Mouse (Mus musculus): ENCODE data around the gene Emx1. TPM values are rescaled to one million over a fixed set of nuclear protein-coding genes. Genes with fewer than 3 reads are reported as not detected.
"Not testable (repeated sequence)": the region's sequence is repeated elsewhere in the genome, so short reads cannot be mapped to it uniquely, and the experiment has no call there.

Gene Emx1
- 0.68 and 1.8 TPM in 2 replicates for polyA plus RNA-seq (2016; fragmentation: Nextera tagmentation; extraction: Ambion mirVana)

DNA sequence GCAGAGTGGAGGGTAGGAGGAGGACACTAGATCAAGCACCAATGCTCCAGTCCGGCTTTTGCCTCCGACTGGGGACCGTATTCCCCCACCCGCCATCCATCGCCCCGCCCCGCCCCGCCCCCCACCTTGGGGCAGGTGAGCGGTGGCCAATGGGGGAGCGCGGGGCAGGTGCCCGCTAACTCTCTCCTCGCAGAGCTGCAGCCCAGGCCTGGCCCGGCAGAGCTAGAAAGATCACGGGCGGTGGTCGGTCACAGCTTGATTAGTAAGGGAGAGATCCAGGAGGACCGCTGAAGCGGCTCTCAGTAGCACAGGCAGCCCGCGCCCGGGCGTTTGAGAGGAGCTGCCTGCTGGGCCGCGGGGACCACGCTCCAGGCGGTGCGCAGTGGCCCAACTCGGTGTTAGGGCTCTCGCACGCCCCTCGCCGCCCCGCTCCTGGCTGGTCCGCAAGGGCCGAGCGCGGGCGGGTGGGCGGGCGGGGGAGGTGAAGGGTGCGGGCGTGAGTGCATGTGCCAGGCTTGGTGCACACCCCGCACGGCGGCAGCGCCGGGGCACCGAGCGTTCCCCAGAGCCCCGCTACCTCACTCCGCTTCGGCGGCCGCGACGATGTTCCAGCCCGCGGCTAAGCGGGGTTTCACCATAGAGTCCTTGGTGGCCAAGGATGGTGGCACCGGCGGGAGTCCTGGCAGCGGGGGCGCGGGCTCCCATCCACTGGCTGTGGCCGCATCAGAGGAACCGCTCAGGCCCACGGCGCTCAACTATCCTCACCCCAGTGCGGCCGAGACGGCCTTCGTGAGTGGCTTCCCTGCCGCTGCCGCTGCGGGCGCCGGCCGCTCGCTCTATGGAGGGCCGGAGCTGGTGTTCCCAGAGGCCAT lies at the start of gene Emx1:
Emx1 (plus strand) TSS at position 99 of the 872 bp plus-strand sequence.
- Histone ChIP-seq H3K27me3 (peaks cover 74% of the 10 kb centered on the region), H3K9me3 (no peaks in the 10 kb centered on the region), H3K36me3 (no peaks in the 10 kb centered on the region), H3K4me3 (peak within 1 kb of the TSS; percentile 40), H3K4me2 (replicated peaks) (peak within 1 kb of the TSS; percentile 79), H3K4me1 (peaks cover 24% of the 10 kb centered on the region), H3K27ac (no peak within 1 kb of the TSS), H3K9ac (peak within 1 kb of the TSS; percentile 38)
- under 1% methylated on average over 58 of the region's 81 CpGs for WGBS
- peak; percentile 31 for ATAC-seq (ENCODE audit: insufficient number of reproducible peaks, insufficient read depth, low FRiP score, low TSS enrichment)

DNA sequence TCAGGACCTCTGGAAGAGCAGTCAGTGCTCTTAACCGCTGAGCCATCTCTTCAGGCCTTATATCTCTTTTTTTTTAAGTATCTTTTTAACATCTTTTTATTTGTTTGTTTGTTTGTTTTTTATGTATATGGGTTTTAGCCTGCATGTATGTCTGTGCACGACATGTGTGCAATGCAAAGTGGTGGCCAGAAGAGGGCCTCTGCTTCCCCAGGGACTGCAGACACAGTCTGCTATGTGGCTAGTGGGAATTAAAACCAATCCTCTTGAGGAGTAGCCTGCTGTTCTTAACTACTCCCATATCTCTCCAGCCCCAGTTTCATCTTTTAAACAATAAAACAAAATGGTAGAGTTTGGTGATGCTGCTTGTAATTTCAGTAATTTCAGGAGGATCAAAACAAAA lies 47.7 kb upstream of the Emx1 start:
- WGBS: 88% methylated on average over 2 of the region's 2 CpGs
- Histone ChIP-seq H3K27me3 (no peaks in the 10 kb centered on the region), H3K4me1 (0 out of 2 replicates have a peak, but pooled peaks cover 3% of the 10 kb centered on the region), H3K4me3 (no peak overlapping the region), H3K4me2 (replicated peaks) (no peak overlapping the region), H3K36me3 (peaks cover 3% of the 10 kb centered on the region; the same call in 1 of the 2 replicates), H3K9me3 (no peaks in the 10 kb centered on the region), H3K27ac (no peak overlapping the region), H3K9ac (no peak overlapping the region)
- ATAC-seq (ENCODE audit: insufficient number of reproducible peaks, insufficient read depth, low FRiP score, low TSS enrichment): no peak

GRCm38 (mm10) chr6:85141013-85141412 lies 46.2 kb upstream of the Emx1 start:
- 12% methylated on average over 7 of the region's 7 CpGs for WGBS
- H3K4me1 ChIP-seq; H3K9ac ChIP-seq; ATAC-seq (ENCODE audit: insufficient number of reproducible peaks, insufficient read depth, low FRiP score, low TSS enrichment); H3K4me3 ChIP-seq; H3K4me2 ChIP-seq (replicated peaks); H3K27me3 ChIP-seq; H3K9me3 ChIP-seq; H3K27ac ChIP-seq; H3K36me3 ChIP-seq: not testable (repeated sequence)

- Histone ChIP-seq H3K27ac (no peak overlapping the region), H3K27me3 (peaks cover 3% of the 10 kb centered on the region; the same call in 1 of the 2 replicates), H3K9ac (no peak overlapping the region), H3K36me3 (no peaks in the 10 kb centered on the region), H3K4me1 (no peaks in the 10 kb centered on the region), H3K4me2 (replicated peaks) (no peak overlapping the region), H3K4me3 (no peak overlapping the region), H3K9me3 (no peaks in the 10 kb centered on the region)
- 63% methylated on average over 3 of the region's 3 CpGs for WGBS
- ATAC-seq (ENCODE audit: insufficient number of reproducible peaks, insufficient read depth, low FRiP score, low TSS enrichment): no peak
These were observed 42.8 kb upstream of the Emx1 start for GRCm38 (mm10) chr6:85144466-85144865.

DNA sequence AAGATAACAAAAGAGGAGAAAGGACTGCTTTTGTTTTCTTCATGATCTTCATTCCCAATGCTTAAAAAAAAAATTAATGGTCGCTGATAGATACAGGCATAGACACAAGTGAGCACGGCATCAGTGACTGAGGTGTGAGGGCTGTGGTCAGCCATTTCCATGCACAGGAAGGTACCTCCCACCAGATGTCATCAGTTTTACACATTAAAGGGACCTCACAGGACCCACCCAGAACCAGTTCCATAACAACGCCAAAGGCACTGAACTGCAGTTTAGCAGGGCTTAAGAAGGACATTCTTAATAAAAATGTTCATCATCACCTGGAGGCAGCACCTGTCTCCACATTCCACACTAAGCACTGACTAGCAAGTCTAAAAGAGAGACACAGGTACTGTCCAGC lies 39.6 kb upstream of the Emx1 start:
- no peak for ATAC-seq (ENCODE audit: insufficient number of reproducible peaks, insufficient read depth, low FRiP score, low TSS enrichment)
- 65% methylated on average over 3 of the region's 3 CpGs for WGBS
- H3K4me2 ChIP-seq (replicated peaks): no peak overlapping the region
- no peak overlapping the region for H3K27ac ChIP-seq
- no peak overlapping the region for H3K4me3 ChIP-seq
- H3K27me3 ChIP-seq: peaks cover 7% of the 10 kb centered on the region
- H3K4me1 ChIP-seq: no peaks in the 10 kb centered on the region
- H3K9me3 ChIP-seq: no peaks in the 10 kb centered on the region
- H3K9ac ChIP-seq: no peak overlapping the region
- no peaks in the 10 kb centered on the region for H3K36me3 ChIP-seq

- Histone ChIP-seq H3K4me2 (replicated peaks) (no peak overlapping the region), H3K9ac (no peak overlapping the region), H3K9me3 (no peaks in the 10 kb centered on the region), H3K4me1 (peaks cover 7% of the 10 kb centered on the region), H3K27me3 (peaks cover 7% of the 10 kb centered on the region), H3K36me3 (no peaks in the 10 kb centered on the region), H3K4me3 (no peak overlapping the region), H3K27ac (no peak overlapping the region)
- no peak for ATAC-seq (ENCODE audit: insufficient number of reproducible peaks, insufficient read depth, low FRiP score, low TSS enrichment)
- WGBS: 68% methylated on average over 3 of the region's 3 CpGs
These were observed 36.9 kb upstream of the Emx1 start for GRCm38 (mm10) chr6:85150386-85150785.

- Histone ChIP-seq H3K9ac (no peak overlapping the region), H3K27me3 (peaks cover 4% of the 10 kb centered on the region), H3K4me2 (replicated peaks) (no peak overlapping the region), H3K4me3 (no peak overlapping the region), H3K9me3 (no peaks in the 10 kb centered on the region), H3K27ac (no peak overlapping the region), H3K4me1 (peaks cover 7% of the 10 kb centered on the region), H3K36me3 (no peaks in the 10 kb centered on the region)
- ATAC-seq (ENCODE audit: insufficient number of reproducible peaks, insufficient read depth, low FRiP score, low TSS enrichment): no peak
- 8% methylated on average over 9 of the region's 9 CpGs for WGBS
These were observed 33.2 kb upstream of the Emx1 start for GRCm38 (mm10) chr6:85153970-85154540.

- Histone ChIP-seq H3K9me3 (no peaks in the 10 kb centered on the region), H3K27ac (peak overlapping the region; percentile 76), H3K27me3 (peaks cover 4% of the 10 kb centered on the region), H3K9ac (peak overlapping the region; percentile 64), H3K4me2 (replicated peaks) (peak overlapping the region; percentile 74), H3K36me3 (no peaks in the 10 kb centered on the region), H3K4me1 (peaks cover 7% of the 10 kb centered on the region), H3K4me3 (peak overlapping the region; percentile 48)
- ATAC-seq (ENCODE audit: insufficient number of reproducible peaks, insufficient read depth, low FRiP score, low TSS enrichment): peak; percentile 67
- WGBS: under 1% methylated on average over 34 of the region's 34 CpGs
These were observed 32.2 kb upstream of the Emx1 start for GRCm38 (mm10) chr6:85154861-85155528.

DNA sequence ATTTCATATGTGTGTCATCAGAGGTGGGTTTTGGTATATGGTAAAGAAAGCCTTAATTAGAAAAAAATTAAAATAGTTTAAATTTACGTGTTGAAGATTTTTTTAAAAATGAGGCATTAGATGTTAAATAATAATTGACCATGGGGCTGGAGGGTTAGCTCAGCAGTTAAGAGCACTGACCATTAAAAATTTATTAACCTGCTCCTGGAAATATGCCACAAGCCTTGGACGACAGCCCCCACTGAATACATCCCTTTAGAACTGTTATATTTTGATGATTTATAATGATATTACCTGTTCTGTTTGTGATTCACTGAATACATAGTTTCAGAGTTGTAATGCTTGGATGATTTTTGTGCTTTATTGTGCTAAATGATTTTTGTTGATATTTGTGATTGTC lies 30.7 kb upstream of the Emx1 start:
- H3K27ac ChIP-seq; H3K4me3 ChIP-seq; H3K9ac ChIP-seq; H3K36me3 ChIP-seq; H3K27me3 ChIP-seq; H3K4me2 ChIP-seq (replicated peaks); H3K9me3 ChIP-seq; ATAC-seq (ENCODE audit: insufficient number of reproducible peaks, insufficient read depth, low FRiP score, low TSS enrichment); H3K4me1 ChIP-seq: not testable (repeated sequence)
- WGBS: 81% methylated on average over 2 of the region's 2 CpGs

DNA sequence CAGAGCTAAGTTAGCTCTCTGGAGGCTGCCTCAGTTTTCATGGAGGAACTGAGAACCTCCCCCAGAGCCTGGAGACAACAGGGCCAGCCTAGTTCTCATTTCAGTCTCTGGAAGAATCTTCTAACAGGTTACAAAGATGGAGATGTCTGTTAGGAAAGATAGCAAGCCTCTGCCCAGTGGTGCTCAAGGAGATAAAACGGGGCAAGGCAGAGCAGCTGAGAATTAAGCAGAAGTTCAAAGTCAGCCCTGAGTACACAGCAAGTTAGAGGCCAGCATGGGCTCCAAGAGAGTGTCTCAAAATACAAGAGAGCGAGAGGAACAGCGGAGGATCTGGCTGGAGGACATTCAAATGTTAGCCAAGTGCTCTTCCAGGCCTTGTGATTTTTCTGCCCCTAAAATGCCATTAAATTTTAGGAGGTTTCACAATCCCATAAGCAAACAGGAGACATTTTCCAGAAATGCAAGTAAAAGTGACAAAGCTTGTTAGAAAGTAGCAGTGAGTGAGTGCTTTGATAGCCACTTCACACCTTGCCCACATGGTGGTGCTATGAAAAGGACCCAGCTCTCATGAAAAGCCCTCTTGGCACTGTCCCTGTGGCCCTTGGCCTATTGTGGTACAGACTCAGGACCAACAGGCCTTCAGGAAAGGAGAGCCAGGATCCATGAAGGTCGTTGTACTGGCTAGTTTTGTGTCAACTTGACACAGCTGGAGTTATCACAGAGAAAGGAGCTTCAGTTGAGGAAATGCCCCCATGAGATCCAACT lies 29.0 kb upstream of the Emx1 start:
- WGBS: 73% methylated on average over 4 of the region's 4 CpGs
- H3K36me3 ChIP-seq; H3K4me3 ChIP-seq; H3K4me1 ChIP-seq; H3K9ac ChIP-seq; H3K9me3 ChIP-seq; H3K27me3 ChIP-seq; H3K4me2 ChIP-seq (replicated peaks); H3K27ac ChIP-seq; ATAC-seq (ENCODE audit: insufficient number of reproducible peaks, insufficient read depth, low FRiP score, low TSS enrichment): not testable (repeated sequence)

DNA sequence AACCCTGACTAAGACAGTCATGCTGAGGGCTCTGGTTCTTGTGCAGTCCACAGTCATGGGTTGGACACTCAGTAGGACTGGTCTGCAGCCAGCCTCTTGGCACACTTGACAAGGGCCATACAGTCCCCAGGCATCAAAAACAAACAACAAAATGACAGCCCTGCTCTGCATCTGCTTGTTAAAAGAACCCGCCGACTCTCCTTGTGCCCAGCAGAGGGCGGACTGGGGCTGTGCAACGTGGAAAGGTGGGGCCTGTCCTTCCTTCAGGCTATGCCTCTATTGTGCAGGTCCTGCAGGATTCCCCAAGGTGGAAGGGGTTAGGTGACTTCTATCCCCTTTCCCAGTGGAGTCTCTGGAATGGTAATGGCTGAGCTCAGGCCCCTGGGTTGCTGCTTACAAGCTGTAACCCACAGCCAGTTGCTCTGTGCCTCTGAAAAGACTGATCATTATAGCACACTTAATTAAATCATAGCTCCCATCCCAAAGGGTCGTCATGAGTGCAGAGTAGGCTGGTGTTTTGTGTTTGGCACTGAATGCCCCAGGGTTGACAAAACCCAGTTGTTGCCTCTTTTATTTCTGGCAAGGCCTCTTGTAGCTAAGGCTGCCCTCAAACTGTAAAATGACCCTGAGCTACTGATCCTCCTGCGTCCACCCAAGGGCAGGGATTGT lies 28.0 kb upstream of the Emx1 start:
- H3K36me3 ChIP-seq; H3K27me3 ChIP-seq; H3K9ac ChIP-seq; H3K9me3 ChIP-seq; H3K4me1 ChIP-seq; H3K27ac ChIP-seq; ATAC-seq (ENCODE audit: insufficient number of reproducible peaks, insufficient read depth, low FRiP score, low TSS enrichment); H3K4me2 ChIP-seq (replicated peaks); H3K4me3 ChIP-seq: not testable (repeated sequence)
- 20% methylated on average over 6 of the region's 6 CpGs for WGBS

All from embryonic facial prominence, embryonic 12.5 days (tissue).